Mouse (Mus musculus) layer of hippocampus, postnatal 36 days (tissue): ENCODE measurements around the gene Cacnb3. TPM values are rescaled to one million over a fixed set of nuclear protein-coding genes. Genes with fewer than 3 reads are reported as not detected.

Experiments used
- DNase-seq, 2 experiments: peaks; one replicate each; pipeline ENCODE4 v3.0.0; 2022
- total RNA-seq, 2 experiments: library from RNA; stranded (reverse); gene quantifications; 2 replicates each; pipeline ENCODE4 v1.2.3; 2021

Cacnb3 gene
- total RNA-seq, 2 experiments from 2014 or later, result 198 to 206 TPM

GRCm38 (mm10) chr15:98609331-98610130 lies 21.1 kb upstream of the Cacnb3 start, which contains the start of gene Adcy6:
Gene Adcy6 (minus strand): TSS chr15:98610076.
- DNase-seq, result peak; percentile 70 to 74

GRCm38 (mm10) chr15:98610131-98610633 lies 20.5 kb upstream of the Cacnb3 start:
- DNase-seq, result no peak

DNA sequence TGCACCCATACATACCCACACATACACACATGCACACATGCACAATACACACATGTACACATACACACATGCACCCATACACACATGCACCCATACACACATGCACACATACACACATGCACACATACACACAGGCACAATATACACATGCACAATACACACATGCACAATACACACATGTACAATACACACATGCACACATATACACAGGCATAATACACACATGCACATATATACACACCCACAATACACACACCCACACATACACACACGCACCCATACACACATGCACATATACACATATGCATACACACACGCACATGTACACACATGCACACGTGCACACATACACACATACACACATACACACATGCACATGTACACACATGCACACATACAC lies 18.4 kb upstream of the Cacnb3 start:
- no peak for DNase-seq

DNA sequence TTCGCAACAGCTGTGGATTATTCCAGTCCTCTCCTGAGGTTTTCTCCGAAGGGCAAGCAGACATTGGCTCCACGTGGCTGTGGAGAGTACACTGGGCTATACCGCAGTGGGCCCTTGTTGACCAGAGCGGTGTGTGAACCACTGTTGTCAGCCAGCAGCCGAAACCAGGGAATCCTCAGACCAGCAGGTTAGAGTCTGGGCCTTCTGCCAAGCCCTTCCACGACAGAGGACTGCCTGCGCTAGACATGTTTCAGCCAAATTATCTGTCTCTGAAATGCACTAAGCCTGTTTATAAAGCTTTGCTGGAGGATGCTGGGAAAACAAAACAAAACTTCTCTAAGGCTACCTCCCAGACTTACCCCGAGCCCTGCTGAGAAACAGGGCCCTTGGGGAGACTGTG lies 16.1 kb upstream of the Cacnb3 start:
- no peak for DNase-seq

- no peak for DNase-seq
Measured at GRCm38 (mm10) chr15:98614971-98615370, 15.7 kb upstream of the Cacnb3 start.

DNA sequence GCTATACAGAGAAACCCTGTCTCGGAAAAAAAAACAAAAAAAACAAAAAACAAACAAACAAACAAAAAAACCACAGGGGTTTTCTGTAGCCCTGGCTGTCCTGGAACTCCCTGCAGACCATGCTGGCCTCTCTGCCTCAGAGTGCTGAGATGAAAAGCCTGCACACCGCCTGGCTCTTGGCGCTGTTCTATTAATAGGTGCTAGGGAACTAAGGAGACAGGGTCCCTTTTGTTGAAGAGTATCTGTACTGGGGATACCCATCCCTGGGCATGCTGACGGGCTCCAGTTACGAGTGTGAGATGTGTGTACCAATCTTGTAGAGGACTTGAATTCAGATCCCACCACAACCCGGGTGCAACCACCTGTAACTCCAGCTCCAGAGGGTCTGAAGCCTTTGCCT lies 14.9 kb upstream of the Cacnb3 start:
- no peak for DNase-seq

- DNase-seq, result no peak
Measured at GRCm38 (mm10) chr15:98616362-98617175, 14.1 kb upstream of the Cacnb3 start.

- peak; percentile 69 to 79 for DNase-seq
Measured at GRCm38 (mm10) chr15:98617176-98617537, 13.5 kb upstream of the Cacnb3 start.

DNA sequence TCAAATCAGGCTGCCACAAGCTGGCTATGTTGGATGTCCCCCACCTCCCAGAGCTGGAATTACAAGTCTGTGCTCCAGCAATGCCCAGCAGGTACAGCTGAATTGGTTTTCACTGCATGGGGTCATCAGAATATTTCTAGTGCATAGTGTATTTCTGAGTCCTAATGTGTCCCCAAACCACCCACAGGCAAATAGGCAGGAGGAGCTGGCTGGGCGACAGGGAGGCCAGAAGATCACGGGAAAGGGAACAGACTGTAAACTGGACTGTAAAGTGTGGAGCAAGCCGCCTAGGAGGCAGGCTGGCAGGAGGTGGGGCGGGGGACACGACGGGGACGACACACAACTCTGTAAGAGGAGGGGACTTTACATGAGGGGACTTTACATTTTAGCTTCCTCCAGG lies 8.4 kb upstream of the Cacnb3 start:
- no peak for DNase-seq

DNA sequence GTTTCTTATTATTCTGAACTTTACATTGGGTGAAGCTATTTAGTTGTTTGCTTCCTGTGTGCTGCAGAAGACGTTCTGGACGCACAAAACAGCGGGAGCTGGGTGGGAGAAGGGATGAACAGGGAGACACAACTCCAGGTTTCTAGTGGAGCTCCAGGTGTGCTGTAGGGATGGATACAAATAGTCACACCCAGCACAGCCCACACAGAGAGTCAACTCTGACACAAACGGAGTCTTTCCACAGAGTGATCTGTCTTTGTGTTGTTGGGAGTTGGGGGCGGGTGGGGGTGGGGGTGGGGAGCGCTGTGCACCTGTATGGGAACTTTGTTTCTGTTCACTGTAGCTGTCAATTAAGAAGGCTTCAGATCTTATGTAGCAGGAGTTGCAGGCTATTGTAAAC lies 7.9 kb upstream of the Cacnb3 start:
- DNase-seq, result no peak

DNA sequence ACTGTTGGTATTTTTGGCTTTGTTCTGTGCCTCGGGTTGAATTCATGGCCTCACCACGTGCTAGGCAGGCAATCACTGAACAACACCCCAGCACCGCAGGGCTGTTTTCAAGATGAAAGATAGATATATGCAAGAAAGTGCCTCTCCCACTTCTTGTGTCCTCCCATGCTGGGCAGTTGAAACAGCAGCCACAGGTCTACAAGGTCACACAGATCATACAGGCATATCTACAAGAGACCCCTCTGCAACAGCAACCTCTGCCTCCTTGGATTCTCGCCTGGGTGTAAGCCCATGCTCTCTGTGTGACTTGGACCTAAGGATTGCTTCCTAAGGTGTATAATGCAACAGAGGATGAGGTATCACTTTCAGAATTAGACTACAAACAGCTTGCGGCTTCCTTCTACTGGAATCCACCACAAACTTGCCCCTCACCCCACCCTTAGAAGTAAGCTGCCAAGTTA lies 7.2 kb upstream of the Cacnb3 start:
- DNase-seq, result no peak

GRCm38 (mm10) chr15:98626078-98626477 lies 4.6 kb upstream of the Cacnb3 start:
- DNase-seq, result no peak

DNA sequence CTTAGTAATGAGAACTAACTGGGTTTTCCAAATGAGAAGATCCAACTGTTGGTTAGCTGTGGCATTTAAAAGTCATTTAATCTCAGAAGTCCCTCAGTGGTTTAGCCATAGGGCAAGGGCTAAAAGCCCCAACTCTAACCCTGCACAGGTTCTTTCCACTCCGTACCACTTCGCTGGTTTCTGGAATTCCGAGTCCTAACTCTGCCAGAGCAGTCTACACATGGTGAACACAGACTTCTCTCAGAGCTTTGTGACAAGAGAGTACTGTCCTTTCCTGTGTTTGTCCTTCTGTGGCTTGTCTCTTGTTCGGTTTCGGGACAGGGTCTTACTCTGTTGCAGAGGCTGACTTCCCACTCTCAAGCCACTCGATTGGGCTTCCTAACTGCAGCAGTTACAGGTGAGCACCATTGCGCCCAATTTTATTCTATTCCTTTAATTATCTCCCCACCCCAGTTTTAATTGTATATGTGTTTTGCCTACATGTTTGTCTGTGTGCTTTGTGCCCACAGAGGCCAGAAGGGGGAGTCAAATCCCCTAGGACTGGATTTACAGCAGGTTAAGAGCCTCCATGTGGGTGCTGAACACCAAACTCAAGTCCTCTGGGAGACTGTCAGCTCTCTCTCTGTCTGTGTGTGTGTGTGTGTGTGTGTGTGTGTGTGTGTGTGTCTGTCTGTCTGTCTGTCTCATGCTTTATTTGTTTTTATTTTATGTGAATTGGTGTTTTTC lies 4.0 kb upstream of the Cacnb3 start:
- DNase-seq, result no peak

- DNase-seq, result no peak
Measured at GRCm38 (mm10) chr15:98628589-98629254, 1.9 kb upstream of the Cacnb3 start.

- no peak for DNase-seq
Measured at GRCm38 (mm10) chr15:98629464-98629863, 1.2 kb upstream of the Cacnb3 start.

DNA sequence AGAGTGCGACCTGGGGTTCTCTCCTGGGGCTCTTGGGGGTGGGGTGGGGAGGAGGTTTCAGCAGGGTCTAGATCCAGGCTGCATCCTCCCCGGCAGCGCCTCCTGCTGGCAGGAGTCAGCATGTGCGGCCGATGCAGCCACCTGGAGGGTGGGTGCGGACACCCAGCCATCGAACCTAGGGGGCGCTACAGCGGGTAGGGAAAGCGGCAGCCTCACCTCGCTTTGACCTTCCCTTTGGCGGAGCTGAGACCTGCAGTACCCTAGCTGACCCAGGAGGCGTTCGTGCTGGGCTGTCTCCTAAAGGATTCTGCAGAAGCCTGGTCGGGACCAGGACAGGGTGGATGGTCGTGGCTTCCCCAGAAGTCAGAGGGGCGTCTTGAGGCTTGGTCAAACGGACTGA lies 853 bp downstream of the Cacnb3 start:
- DNase-seq, result no peak

DNA sequence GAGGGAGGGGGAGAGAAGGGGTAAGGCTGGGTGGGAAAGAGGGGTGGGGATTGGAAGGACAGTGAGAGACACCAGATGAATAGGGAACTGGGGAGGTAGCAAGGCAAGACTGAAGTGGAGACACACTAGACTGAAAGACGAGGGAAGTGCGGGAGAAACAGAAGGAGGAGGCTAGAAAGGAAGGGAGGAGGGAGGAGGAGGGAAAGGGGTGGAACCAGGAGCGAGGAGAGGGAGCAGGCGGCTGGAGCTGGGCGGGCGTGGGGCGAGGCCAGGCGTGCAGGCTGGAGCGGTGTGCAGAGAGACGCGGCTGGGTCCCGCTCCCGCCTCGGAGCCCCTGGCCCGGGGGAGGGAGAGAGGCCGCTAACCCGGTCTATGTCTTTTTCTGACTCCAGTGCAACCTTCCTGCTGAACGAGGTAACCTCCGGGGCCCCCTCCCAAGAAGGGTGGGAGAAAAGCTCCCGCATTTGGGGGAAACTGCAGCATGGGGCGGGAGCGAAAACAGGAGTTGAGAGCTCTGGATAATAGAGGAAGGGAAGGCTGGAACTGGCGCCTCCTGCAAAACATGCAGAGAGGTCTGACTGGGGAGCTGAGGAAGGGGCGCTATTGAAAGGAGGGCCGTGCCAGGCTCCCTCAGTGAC lies 1.6 kb downstream of the Cacnb3 start:
- DNase-seq, result no peak

DNA sequence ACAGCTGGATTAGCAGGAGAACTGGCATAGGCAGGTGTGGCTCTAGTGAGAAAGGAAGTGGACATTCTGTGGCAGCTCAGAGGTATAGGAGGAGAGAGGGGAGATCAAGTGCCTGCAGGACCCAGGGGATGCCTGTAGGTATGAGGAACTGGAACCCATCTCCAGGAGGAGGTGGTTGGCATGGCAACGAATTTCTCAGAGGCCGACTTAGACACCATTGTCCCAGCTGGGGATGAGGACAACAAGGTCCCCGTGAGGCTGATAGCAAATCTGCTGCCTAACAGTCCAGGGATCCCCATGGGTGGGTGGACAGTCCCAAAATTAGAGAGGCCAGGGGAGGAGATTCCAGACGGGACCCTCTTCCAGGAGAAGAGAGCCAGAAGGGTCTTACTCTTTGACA lies 2.3 kb downstream of the Cacnb3 start:
- DNase-seq, result no peak

DNA sequence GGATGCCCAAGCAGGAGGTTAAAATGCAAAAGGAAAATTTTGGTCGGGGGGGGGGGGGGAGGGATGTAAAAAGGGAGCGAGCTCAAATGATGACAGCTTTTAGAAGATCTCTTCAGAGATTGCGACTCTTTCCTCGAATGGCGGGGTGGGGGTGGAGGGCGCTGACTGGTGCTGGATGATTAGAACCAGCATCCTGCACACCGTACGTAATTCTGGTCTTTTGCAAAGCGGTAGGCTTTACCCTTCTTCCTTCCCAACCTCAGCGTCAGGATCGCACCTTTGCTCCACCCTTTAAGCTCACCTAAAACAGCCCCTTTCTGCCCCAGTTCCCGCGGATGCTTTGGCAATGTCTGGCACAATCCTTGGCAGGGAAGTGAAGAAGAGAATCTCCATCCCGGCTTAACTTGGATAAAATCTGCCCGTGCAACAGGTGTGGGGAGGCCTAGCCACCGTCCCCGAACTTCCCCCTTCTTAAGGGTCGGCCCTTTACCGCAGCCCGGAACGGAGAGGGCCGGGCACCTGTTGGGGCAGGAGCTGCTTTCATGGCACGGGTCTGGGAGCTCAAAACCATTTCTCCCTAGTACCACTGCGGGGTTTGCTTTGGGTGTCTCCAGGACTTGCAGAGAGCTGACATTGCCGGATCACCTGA lies 3.3 kb downstream of the Cacnb3 start:
- no peak for DNase-seq

DNA sequence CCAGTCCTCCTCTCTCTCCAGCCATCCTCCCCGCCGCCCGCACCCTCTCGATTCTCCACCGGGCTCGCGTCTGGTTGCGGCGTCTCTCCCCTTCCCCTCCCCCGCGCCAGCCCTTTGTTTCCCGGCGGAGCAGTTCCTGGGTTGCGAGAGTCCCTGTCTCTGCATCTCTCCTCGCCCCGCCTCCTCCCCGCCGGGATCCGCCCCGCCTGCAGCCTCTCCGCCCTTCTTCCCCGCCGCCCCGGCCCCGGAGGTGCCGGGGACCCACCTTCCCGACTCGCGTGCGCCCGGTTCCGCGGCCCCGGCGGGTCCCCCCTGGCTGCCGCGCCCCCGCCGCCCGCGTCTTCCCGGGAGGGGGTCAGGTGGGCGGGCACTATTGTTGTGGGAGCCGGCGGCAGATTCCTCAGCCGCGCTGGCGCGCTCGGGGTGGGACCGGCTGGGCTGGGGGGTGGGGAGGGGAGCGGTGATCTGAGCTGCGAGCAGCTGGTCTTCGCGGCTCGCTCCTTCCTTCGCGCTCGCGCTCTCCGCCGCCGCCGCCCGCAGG lies 4.0 kb downstream of the Cacnb3 start:
- DNase-seq, result peak; percentile 82 to 85

DNA sequence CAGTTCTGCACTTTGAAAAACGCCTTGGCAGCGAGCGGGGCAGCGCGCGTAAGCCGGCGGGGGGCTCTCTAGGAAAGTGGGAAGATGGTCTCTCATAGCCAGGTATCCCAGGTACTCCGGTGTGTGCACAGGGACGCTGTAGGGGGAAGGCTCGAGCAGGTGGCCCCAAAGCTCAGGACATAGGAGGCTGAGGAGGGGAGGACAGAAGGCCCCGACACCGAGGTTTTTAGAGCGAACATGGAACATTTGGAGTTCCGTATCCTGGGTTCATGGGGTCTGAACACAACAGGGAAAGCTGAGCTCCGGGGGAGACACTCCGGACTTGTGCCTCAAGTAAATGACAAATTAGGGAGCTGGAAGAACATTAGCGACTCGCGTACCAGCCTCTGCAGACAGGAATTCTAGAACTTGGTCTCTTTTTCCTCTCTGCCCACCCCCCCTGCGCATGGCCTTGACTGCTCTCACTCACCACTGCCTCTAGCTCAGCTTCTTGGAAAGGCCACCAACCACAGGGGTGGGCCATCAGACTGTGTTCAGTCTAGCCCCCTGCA lies 4.7 kb downstream of the Cacnb3 start:
- DNase-seq, result no peak
